Mouse (Mus musculus) MEL (cell line): ENCODE data around the gene Crim1.

Source experiments
- CTCF ChIP-seq, 3 experiments: IDR thresholded peaks in 2 of 3; conservative IDR thresholded peaks in 1 of 3; 2 replicates each; pipeline ENCODE4 v1.5.1; 2011 to 2012; ENCODE audit warnings: low read length in 3 of 3, low read depth in 2 of 3, mild to moderate bottlenecking in 2 of 3, improper control_type of control experiment in 1 of 3, inconsistent platforms in 1 of 3, mixed read lengths in 1 of 3, moderate library complexity in 1 of 3; ENCODE audit not compliant: control insufficient read depth in 1 of 3, insufficient read depth in 1 of 3, poor library complexity in 1 of 3, severe bottlenecking in 1 of 3
- EP300 ChIP-seq, 2 experiments: IDR thresholded peaks; 2 replicates each; pipeline ENCODE4 v1.6.1; 2011; ENCODE audit warnings: improper control_type of control experiment in 2 of 2, low read length in 2 of 2, low read depth in 1 of 2, mild to moderate bottlenecking in 1 of 2
- MAX ChIP-seq: IDR thresholded peaks from 2 replicates; pipeline ENCODE4 v1.6.1; 2011; ENCODE audit warnings: low read length, improper control_type of control experiment
- NRF1 ChIP-seq: IDR thresholded peaks from 2 replicates; pipeline ENCODE4 v1.6.1; 2014; ENCODE audit warnings: low read depth, mild to moderate bottlenecking, inconsistent platforms, low read length, improper control_type of control experiment, moderate library complexity; ENCODE audit not compliant: poor library complexity, insufficient read depth, severe bottlenecking
- POLR2AphosphoS2 ChIP-seq: IDR thresholded peaks from 2 replicates; pipeline ENCODE4 v1.6.1; 2011; ENCODE audit warnings: low read length, improper control_type of control experiment
- TCF12 ChIP-seq: IDR thresholded peaks from 2 replicates; pipeline ENCODE4 v1.6.1; 2014; ENCODE audit warnings: low read depth, mild to moderate bottlenecking, inconsistent platforms, low read length, improper control_type of control experiment, moderate library complexity
- ZKSCAN1 ChIP-seq: IDR thresholded peaks from 2 replicates; pipeline ENCODE4 v1.6.1; 2012; ENCODE audit warnings: low read depth, mild to moderate bottlenecking, inconsistent platforms, low read length, improper control_type of control experiment, moderate library complexity

GRCm38 (mm10) chr17:78298967-78299540 lies 99.0 kb downstream of the Crim1 start:
- TF ChIP-seq TCF12 (no peak), EP300 (IDR thresholded peaks at IDR 0.05; ENCODE audit: low read depth in 1 of 2, low read length in 2 of 2) (no peak), MAX (no peak), POLR2AphosphoS2 (no peak), CTCF (IDR thresholded peaks at IDR 0.05 in 2 of 3, conservative IDR thresholded peaks at IDR 0.05 in 1 of 3; ENCODE audit: control insufficient read depth in 1 of 3, insufficient read depth in 1 of 3, low read depth in 2 of 3, low read length in 3 of 3, poor library complexity in 1 of 3, severe bottlenecking in 1 of 3) (no peak), ZKSCAN1 (no peak), NRF1 (no peak)
